Mouse (Mus musculus) lung, embryonic 16.5 days (tissue): ENCODE data around the gene Dazap2. TPM values are rescaled to one million over a fixed set of nuclear protein-coding genes. Genes with fewer than 3 reads are reported as not detected.
"Not testable (repeated sequence)": the region's sequence is repeated elsewhere in the genome, so short reads cannot be mapped to it uniquely, and the experiment has no call there.

Source experiments
- ATAC-seq: fragments of 200-750 bp; cut with Nextera tagmentation; 2 replicates; pipeline ENCODE4 v1.8.0; 2017; ENCODE audit warnings: low read depth, mild to moderate bottlenecking, moderate library complexity
- H3K27ac ChIP-seq: fragments of 300-500 bp; sonication (generic); 2 replicates; pipeline ENCODE4 v1.5.1; 2014; ENCODE audit warnings: mild to moderate bottlenecking, control low read depth, low read length
- H3K27me3 ChIP-seq: fragments of 300-500 bp; sonication (generic); 2 replicates; pipeline ENCODE4 v1.6.1; 2014; ENCODE audit warnings: low read depth, low read length, mixed read lengths; ENCODE audit not compliant: control insufficient read depth, insufficient read depth
- H3K36me3 ChIP-seq: fragments of 300-500 bp; sonication (generic); 2 replicates; pipeline ENCODE4 v1.6.1; 2014; ENCODE audit warnings: low read length; ENCODE audit not compliant: control insufficient read depth, insufficient read depth
- H3K4me1 ChIP-seq: fragments of 300-500 bp; sonication (generic); replicated peaks from 2 replicates; pipeline ENCODE4 v1.6.1; 2014; ENCODE audit warnings: low read length, mixed read lengths; ENCODE audit not compliant: control insufficient read depth, insufficient read depth
- H3K4me2 ChIP-seq: fragments of 300-500 bp; sonication (generic); 2 replicates; pipeline ENCODE4 v1.6.1; 2014; ENCODE audit warnings: low read depth, low read length, control low read depth
- H3K4me3 ChIP-seq: fragments of 300-500 bp; sonication (generic); 2 replicates; pipeline ENCODE4 v1.5.1; 2014; ENCODE audit warnings: mild to moderate bottlenecking, low read length, control low read depth
- H3K9ac ChIP-seq: fragments of 300-500 bp; sonication (generic); 2 replicates; pipeline ENCODE4 v1.6.1; 2014; ENCODE audit warnings: low read length, control low read depth
- H3K9me3 ChIP-seq: fragments of 300-500 bp; sonication (generic); 2 replicates; pipeline ENCODE4 v1.6.1; 2016; ENCODE audit warnings: low read length; ENCODE audit not compliant: control insufficient read depth
- WGBS: fragments of 180-500 bp; shearing (Covaris S2); extraction: QIAGEN DNeasy Blood & Tissue Kit; methylation state at CpG from one replicate; pipeline ENCODE4 v1.1.7; 2014; 5-methylcytosine and 5-hydroxymethylcytosine counted together
- polyA plus RNA-seq: library from polyadenylated mRNA; unstranded; fragments of >200 nt; fragmentation: Nextera tagmentation; extraction: Ambion mirVana; gene quantifications from 2 replicates; pipeline ENCODE4 v1.2.1, GENCODE M21; 2015

The Dazap2 gene
- polyA plus RNA-seq, 1 experiment from 2014 or later: 262 TPM

GRCm38 (mm10) chr15:100616221-100616620 lies 1.1 kb downstream of the Dazap2 start:
- Histone ChIP-seq H3K4me2 (peak overlapping the region; percentile 88), H3K36me3 (peaks cover 21% of the 10 kb centered on the region), H3K27me3 (no peaks in the 10 kb centered on the region), H3K27ac (peak overlapping the region; percentile 99), H3K9ac (peak overlapping the region; percentile 96), H3K4me3 (peak overlapping the region; percentile 91), H3K4me1 (peaks cover 13% of the 10 kb centered on the region), H3K9me3 (no peaks in the 10 kb centered on the region)
- WGBS: under 1% methylated on average over 19 of the region's 19 CpGs
- 0 out of 2 replicates have a peak, but pooled peaks have one; percentile 0 for ATAC-seq

GRCm38 (mm10) chr15:100619200-100619599 lies 4.1 kb downstream of the Dazap2 start:
- Histone ChIP-seq H3K4me2 (no peak overlapping the region), H3K9me3 (no peaks in the 10 kb centered on the region), H3K4me1 (peaks cover 7% of the 10 kb centered on the region), H3K9ac (no peak overlapping the region), H3K36me3 (peaks cover 21% of the 10 kb centered on the region), H3K27me3 (no peaks in the 10 kb centered on the region), H3K27ac (no peak overlapping the region), H3K4me3 (no peak overlapping the region)
- ATAC-seq: no peak
- 63% methylated on average over 7 of the region's 7 CpGs for WGBS

- H3K4me3 ChIP-seq, H3K27me3 ChIP-seq, H3K9me3 ChIP-seq, H3K9ac ChIP-seq, ATAC-seq, H3K4me1 ChIP-seq, H3K4me2 ChIP-seq: not testable (repeated sequence)
- WGBS: 64% methylated on average over 9 of the region's 9 CpGs
- peaks cover 21% of the 10 kb centered on the region for H3K36me3 ChIP-seq
- H3K27ac ChIP-seq: peak overlapping the region; percentile 74
Observed at GRCm38 (mm10) chr15:100621671-100622070, 6.5 kb downstream of the Dazap2 start.

DNA sequence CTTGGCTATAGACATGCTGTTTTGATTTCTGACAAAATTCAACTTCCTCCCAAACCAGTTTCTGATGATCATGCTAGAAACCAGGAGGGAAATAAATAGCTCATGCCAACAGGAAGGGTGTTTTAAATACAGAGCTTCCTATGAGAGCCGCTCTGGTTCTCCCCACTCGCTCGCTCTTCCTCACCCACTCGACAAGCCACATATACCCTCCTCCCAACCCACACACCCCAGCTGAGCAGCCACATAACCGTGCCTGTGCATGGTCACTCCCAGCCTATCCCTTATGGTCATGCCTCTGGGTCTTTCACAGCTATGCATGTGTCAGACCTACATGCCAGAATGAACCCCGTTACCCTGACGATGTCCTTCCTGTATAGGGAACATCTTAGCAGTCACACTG lies 7.0 kb downstream of the Dazap2 start:
- Histone ChIP-seq H3K4me2 (no peak overlapping the region), H3K27me3 (no peaks in the 10 kb centered on the region), H3K9me3 (no peaks in the 10 kb centered on the region), H3K4me3 (no peak overlapping the region), H3K27ac (peak overlapping the region; percentile 74), H3K4me1 (no peaks in the 10 kb centered on the region), H3K9ac (no peak overlapping the region), H3K36me3 (peaks cover 21% of the 10 kb centered on the region)
- peak; percentile 68 for ATAC-seq
- WGBS: 68% methylated on average over 7 of the region's 7 CpGs

DNA sequence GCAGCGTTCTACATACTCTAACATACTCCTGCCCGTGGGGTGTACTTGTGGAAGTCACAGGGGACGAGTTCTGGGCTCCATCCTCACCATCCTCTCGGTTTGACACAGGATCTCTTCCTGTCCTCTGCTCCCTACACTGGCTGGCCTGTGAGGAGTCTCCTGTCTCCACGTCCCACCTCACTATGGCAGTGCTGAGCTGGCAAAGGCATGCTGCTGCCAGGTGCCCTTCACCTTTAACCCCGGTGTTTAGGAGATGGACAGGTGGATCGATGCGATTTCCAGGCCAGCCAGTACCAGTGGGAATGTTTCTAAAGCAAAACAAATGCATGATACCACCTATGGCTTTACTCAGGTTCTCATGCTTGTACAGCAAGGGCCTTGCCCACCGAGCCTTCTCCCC lies 8.6 kb downstream of the Dazap2 start:
- no peak for ATAC-seq
- Histone ChIP-seq H3K27ac (no peak overlapping the region), H3K9ac (no peak overlapping the region), H3K27me3 (no peaks in the 10 kb centered on the region), H3K4me3 (no peak overlapping the region), H3K4me2 (no peak overlapping the region), H3K4me1 (peaks cover 10% of the 10 kb centered on the region), H3K36me3 (peaks cover 15% of the 10 kb centered on the region), H3K9me3 (no peaks in the 10 kb centered on the region)
- 81% methylated on average over 9 of the region's 9 CpGs for WGBS

- Histone ChIP-seq H3K27me3 (no peaks in the 10 kb centered on the region), H3K4me1 (peaks cover 10% of the 10 kb centered on the region), H3K9ac (no peak overlapping the region), H3K4me3 (no peak overlapping the region), H3K4me2 (no peak overlapping the region), H3K9me3 (no peaks in the 10 kb centered on the region), H3K27ac (no peak overlapping the region), H3K36me3 (peaks cover 10% of the 10 kb centered on the region)
- 85% methylated on average over 3 of the region's 3 CpGs for WGBS
- ATAC-seq: no peak
Observed at GRCm38 (mm10) chr15:100624435-100624834, 9.3 kb downstream of the Dazap2 start.

DNA sequence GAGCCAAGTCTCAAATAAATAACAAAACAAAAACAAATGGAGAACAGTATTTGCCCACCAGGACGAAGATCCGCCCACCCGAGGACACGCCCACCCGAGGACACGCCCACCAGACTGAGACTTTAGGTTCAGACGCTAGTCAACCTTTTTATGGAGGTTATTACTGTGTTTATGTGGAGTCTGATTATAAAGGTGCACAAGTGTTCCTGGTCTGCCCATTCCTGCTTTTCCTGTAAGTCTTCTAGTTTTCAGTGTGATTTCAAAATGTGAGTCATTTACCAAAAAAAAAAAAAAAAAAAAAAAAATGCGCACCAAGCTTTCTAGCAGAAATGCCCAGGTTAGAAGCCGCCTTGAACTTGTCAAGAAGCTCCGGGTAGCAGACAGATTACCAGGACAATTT lies 12.1 kb downstream of the Dazap2 start:
- WGBS: 22% methylated on average over 10 of the region's 10 CpGs

DNA sequence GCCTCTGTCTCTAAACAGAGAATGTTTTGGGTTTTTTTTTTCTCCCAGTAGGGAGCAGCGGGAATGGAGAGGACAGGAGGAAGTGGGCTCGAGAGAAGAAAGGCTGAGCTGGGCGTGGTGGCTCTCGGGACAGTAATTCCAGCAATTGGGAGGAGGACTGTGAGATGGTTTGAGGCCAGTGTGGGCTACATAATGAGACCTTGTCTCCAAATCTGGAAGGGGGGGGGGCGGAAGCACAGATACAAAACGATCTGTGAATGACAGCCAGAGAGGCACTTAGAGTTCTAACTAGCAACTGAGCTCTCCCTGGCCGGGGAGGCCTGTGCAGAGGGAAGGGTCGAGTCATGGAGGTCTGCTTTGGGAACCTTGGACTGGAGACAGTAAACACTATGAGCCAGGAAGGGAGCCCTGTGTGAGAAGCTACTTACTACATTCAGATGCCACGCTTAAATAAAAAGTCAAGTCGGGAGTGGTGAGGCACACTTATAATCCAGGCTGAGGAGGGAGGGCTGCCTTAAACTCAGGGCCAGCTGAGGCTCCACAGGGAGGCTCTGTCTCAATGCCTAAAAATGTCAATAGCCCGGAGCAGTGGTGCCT lies 12.7 kb downstream of the Dazap2 start:
- H3K4me1 ChIP-seq: peaks cover 12% of the 10 kb centered on the region
- H3K4me3 ChIP-seq: no peak overlapping the region
- no peaks in the 10 kb centered on the region; the same call in 1 of the 2 replicates for H3K27me3 ChIP-seq
- H3K27ac ChIP-seq: peak overlapping the region; percentile 77
- 0 out of 2 replicates have a peak overlapping the region, but pooled peaks have one; percentile 23 for H3K9ac ChIP-seq
- WGBS: 11% methylated on average over 11 of the region's 11 CpGs
- H3K36me3 ChIP-seq: no peaks in the 10 kb centered on the region
- no peaks in the 10 kb centered on the region for H3K9me3 ChIP-seq
- no peak for ATAC-seq
- H3K4me2 ChIP-seq: no peak overlapping the region

More for the DNA sequence above, 12.1 kb downstream of the Dazap2 start:
- Histone ChIP-seq H3K27me3 (no peaks in the 10 kb centered on the region; the same call in 1 of the 2 replicates), H3K9me3 (no peaks in the 10 kb centered on the region), H3K4me1 (peaks cover 10% of the 10 kb centered on the region), H3K4me3 (no peak overlapping the region), H3K9ac (no peak overlapping the region), H3K36me3 (no peaks in the 10 kb centered on the region), H3K27ac (peak overlapping the region; percentile 77; the same call in 1 of the 2 replicates), H3K4me2 (no peak overlapping the region)
- no peak for ATAC-seq

- Histone ChIP-seq H3K27ac (0 out of 2 replicates have a peak overlapping the region, but pooled peaks have one; percentile 77), H3K27me3 (no peaks in the 10 kb centered on the region; the same call in 1 of the 2 replicates), H3K4me2 (no peak overlapping the region), H3K36me3 (no peaks in the 10 kb centered on the region), H3K4me3 (no peak overlapping the region), H3K9me3 (no peaks in the 10 kb centered on the region), H3K4me1 (peaks cover 12% of the 10 kb centered on the region), H3K9ac (no peak overlapping the region)
- WGBS: 37% methylated on average over 6 of the region's 7 CpGs
- ATAC-seq: peak; percentile 41; the same call in 1 of the 2 replicates
Observed at GRCm38 (mm10) chr15:100628797-100629196, 13.6 kb downstream of the Dazap2 start.
